Mouse (Mus musculus) heart, postnatal 4 days (tissue): Measurements from ENCODE around the gene Arl2. TPM values are rescaled to one million over a fixed set of nuclear protein-coding genes. Genes with fewer than 3 reads are reported as not detected.

Experiments
- DNase-seq: peaks from one replicate; pipeline ENCODE4 v3.0.0; 2021
- total RNA-seq, 2 experiments: library from RNA; stranded (reverse); gene quantifications; 2 replicates each; pipeline ENCODE4 v1.2.3; 2021

Arl2 gene
- total RNA-seq, 2 experiments from 2014 or later = 62.3 to 62.8 TPM

DNA sequence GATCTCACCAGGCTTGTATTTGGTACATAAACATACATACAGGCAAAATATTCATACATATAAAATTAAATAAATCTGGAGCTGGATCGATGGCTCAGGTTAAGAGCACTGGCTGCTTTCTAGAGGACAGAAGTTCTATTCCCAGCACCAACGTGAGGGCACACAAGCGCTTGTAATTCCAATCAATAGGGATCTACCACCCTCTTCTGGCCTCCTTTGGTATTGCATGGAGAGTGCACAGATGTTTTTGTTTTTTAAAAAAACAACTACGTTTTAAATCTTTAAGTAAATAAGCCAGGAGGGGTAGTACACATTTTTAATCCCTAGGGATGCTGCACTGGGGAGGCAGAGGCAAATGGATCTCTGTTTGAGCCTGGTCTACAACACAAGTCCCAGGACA is 15.1 kb downstream of the Arl2 start:
- DNase-seq = peak; percentile 68

DNA sequence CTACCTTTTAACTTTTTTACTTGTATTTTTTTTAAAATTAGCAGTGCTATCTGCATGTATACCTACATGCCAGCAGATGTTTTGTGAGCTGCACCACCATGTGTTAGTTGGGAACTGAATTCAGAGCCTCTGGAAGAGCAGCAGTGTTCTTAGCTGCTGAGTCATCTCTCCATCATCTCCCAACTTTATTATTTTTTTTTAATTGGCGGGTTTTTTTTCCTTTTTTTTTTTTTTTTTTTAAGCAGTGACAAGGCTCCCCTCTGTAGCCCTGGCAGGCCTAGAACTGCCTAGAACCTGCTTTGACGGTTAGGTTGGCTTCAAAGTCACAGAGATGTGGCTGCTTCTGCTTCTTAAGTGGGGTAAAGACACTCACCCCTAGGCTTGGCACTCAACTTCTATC is 16.4 kb downstream of the Arl2 start:
- DNase-seq = no peak

DNA sequence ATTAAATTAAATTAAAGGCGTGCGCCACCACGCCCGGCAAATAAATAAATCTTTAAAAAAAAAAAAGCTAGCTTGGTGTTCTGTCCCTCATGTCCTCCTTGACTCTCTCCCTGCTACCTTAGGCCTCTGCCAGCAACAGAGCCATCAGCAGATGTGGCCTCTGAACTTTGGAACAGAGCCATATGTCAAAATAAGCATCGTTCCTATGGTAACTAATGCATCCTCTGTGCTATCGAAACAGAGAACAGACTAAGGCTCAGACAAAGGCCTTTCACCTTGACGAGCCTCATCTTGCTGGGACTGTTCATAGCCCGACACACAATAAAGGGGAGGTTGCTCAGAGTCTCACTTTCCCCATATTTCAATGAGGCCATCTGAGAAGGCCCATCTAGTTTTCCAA is 18.0 kb downstream of the Arl2 start:
- DNase-seq = no peak

DNA sequence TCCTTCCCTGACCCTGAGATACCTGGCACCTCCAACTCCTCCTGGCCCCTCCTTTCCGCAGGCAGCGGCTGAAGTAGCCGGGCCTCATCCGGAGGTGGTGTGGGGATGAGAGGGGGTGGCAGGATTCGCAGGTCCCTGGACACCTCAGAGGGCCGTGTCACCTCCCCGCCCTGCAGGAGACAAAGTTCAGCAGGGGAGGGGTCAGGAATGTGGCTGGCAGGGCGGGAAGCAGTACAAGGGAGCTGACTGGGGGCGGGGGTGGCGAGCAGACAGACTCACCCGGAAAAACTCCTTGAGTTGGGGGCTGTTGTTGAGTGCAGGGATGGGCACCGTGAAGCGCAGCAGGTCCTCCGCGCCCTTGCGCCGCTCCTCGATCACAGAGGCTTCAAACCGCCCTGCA is 19.6 kb downstream of the Arl2 start:
- no peak for DNase-seq

DNA sequence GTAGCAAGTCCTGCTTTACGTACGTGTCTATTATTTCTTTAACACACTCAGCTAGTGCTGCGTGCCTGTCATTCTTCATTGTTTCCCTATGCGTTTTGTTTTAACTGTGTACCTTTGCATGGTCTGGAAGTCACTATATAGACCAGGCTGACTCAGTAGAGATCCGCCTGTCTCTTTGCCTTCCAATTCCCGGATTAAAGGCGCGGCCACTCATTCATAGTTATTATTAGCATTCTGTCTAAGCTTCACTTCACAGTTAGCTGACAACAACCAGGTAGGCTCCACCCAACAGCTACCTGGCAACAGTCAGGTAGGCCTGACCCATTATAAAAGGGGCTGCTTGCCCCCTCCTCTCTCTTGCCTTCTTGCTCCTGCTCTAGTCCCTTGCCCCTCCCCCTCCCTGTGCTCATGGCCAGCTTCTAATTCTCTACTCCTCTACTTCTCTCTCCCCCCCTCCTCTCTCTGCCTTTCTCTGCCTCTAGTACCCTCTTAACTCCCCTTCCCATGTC is 22.6 kb downstream of the Arl2 start:
- no peak for DNase-seq

DNA sequence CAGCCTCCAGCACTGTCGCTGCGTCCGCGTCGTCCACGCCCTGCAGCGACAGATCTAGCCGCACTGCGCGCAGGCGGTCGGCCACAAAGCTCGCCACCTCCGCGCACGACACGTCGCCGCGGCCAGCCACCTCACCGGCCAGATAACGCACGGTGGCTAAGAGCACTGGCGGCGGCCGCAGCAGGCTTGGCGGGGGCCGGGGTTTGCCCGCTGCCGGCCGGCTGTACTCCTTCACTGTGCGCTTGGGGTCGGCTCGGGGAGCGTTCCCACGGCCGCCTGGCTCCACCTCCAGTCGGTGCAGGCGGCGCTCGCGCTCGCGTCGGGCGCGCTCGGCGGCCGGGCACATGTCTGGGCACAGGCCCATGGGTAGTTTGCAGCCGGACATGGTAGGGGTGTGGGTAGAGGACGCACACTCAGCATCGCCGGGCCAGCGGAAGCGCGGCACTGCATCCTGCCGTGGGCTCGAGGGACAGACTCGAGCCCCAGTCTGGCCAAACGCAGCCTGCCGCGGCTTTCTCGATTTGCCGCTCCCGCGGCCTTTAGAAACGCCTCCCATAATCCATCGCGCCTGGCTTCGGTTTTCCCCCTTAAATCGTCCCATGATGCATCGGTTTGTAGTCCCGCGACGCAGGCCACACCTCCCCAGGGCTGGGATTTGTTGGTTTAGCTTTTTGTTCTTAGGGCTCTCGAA is 23.2 kb downstream of the Arl2 start, which contains the start of gene Sac3d1:
TSS of gene Sac3d1 (minus strand) at position 665 of the 691 bp plus-strand sequence.
- peak; percentile 89 for DNase-seq

DNA sequence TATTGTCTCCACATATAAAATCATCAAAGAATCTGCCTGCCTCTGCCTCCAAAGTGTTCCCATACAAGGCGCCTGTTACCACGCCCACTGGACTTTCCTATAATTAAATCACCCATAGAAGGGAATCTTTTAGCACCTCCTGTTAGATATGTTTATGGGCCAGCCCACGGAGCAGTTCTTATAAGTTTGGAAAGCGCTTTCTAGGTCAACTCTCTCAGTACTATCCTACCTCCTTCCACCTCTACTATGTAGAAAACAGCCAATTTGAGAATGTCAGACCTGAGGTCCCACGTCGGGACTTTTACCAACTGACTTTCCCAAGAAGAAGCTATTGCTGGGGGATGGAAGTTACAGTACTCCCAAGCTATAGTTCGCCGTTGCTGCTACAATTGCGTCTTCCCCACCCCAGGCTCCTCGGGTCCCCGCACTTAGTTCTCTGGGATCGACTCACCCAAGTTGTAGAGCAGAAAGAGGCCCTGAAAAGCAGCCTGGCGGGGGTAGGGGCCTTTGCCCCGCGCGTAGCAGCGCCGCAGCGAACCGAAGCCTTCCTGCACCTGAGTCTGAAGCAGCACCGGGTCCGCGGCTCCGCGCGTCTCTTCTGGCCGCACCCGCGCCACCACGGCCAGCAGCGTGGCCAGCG is 23.9 kb downstream of the Arl2 start:
- DNase-seq = no peak

DNA sequence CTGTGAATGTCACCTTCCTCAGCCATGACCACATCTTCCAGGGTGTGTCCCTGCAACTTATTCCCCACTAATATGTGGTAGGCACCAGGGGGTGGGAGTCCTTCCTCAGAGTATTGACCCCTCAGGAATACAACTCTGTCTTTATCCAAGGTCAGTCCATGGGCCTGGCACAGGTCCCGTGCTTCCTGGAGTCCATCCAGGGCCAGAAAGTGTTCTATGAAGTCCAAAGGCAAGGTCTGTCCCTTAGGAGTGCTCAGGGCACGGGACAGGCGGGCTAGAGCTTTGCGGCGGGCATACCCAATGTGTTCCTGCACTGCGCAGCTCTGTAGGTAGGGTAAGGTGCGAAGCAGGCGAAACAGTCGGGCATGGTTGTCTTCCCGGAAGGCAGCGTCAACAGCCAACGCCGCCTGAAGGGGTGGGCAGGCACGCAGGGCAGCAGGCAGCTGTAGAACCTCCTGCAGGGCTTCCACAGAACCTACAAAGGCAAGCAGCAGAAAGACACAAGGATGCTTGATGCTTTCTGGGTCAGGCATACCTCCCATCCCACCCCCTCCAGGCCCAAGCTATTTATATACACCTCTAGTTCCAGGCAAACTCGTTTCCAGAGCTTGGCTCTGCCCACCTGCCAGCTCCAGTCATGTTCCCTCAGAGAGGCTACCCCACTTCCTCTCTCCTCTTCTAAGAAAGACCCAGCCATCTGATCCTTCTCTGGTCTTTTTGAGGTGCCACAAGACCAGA is 25.1 kb downstream of the Arl2 start:
- peak; percentile 55 for DNase-seq

DNA sequence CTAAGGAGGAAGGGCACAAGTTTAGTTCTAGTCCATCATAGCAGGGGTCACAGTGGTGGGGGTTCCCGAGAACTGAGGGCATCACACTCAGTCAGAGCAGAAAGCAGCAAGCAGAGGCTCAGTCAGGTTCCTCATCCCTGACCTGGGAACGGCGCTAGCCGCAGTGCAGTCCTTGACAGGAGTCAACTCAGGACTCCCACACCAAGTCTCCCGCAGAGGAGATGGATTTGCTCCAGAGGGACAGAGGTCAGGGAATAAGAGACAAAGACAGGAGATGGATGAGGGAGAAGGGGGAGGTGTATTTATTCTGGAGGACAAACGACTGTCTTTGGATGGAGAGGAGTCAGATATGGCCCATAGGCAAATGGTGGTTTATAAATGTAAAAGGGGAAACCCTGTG is 28.2 kb downstream of the Arl2 start:
- no peak for DNase-seq

DNA sequence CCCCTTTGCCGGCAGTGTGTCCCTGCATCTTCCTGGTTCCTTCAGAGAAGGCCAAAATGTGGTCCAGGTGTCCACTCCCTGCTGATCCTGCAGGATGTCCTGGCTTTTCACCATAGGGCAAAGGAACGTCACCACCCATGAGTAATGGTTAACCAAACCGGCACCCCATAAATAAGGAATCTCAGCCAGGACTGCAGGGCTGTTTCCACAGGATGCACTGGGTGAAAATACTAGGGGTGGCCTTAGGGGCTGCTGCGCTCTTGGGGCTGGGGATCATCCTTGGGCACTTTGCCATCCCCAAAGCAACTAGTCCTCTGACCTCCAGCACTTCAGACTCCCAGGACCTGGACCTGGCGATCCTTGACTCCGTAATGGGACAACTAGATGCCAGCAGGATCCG is 35.8 kb downstream of the Arl2 start, which contains the start of gene Naaladl1:
TSS of gene Naaladl1 (plus strand) at position 197 of the 400 bp plus-strand sequence.
- DNase-seq = no peak

DNA sequence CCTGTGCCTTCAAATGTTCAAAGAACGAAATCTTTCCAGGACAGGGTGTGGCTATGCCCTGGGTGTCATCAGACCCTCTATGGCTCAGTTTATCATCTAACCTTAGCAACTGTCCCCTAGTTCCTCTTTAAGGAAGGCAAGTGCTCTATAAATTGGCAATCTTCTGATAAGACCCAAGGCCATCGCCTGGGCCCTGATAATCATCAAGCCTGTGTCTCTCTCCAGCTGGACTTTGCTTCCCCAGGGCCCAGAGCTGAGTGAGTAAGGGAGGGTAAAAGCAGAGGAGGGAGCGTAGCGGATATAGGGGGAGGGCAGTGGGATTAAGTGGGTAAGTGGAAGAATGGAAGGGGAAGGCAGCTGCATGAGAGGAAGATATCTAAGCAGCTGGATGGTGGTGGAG is 36.9 kb downstream of the Arl2 start:
- no peak for DNase-seq

DNA sequence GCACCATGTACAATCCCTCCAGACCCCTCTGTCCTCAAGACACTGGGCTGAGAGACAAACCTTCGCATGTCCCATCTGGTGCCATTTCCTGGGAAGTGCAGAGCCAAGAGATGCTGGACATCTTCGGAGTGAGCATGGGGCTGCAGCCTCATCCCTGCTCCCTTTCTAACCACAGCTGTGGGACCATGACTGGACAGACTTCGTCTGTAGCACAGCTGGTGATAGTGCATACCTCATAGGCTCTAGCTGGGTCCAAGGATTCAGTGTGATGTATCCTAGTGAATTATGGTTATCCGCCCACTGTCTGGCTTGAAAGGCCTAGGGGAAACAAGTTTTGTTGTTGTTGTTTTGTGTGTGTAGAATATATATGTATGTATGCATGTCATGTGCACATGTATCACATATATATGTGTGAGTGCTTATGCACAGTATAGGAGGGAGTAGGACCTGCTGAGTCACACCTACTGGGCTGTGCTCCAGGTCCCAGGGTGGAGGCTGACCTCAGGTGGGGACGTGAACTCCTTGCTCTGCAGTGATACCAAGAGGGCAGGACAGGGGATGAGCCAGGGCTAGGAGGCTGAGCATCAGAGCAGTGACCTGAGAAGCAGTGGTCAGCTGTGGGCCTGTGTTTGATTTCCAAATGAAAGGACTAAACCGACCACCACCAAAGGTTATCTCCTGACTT is 39.0 kb downstream of the Arl2 start:
- DNase-seq = no peak

DNA sequence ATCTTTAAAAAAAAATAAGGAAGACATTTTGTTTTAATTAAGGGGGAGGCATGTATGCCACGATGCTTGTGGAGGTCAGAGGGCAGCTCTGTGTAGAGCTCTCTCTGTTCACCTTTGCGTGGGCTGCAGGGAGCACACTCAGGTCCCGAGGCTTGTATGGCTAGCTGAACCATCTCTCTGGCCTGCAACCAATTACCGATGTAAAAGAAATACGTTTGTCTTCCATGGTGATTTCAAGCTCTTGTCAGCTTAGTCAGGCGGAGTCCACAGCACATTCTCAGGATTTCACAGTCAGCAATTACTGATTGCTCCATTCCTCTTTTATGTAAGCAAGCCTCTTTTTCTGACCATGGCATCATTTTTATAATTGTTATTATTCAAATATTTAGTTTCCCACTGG is 40.2 kb downstream of the Arl2 start:
- DNase-seq = no peak

DNA sequence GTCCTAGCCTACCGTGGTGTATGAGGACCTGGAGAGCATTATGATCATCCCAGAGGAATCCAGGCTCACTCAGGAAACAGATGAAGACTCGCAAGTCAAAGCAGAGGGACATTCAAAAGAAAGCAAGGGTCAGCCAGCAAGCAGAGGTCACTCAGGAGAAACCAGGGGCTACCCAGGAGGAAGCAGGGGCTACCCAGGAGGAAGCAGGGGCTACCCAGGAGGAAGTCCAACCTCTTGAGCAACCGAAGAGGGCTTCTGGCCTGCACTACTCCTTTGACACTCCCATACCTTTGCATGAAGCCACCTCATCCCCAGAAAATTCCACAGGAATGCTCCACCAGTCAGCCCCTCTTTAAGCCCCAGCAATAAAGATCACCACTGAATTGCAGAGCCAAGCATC is 43.5 kb downstream of the Arl2 start:
- DNase-seq = no peak

DNA sequence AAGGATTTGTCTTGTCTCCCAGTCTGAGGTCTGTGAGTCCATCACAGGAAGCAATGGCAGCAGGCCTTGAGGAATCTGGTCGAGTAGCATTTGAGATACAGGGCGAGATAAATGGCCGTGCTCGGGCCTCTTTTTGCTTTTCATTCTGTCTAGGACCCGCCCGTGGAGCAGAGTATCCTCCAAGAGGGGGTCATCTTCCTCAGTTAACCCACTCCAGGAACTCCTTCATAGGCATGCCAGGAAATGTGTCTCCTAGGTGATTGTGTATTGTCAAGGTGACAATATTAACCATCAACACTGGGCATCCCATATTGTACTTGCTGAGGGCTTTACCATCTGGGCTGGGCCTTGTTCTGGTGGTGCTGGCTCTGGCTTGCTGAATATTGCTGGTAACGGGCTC is 47.2 kb downstream of the Arl2 start, which contains the start of gene AC131692.1:
TSS of gene AC131692.1 (plus strand) at position 301 of the 400 bp plus-strand sequence.
- DNase-seq = no peak

DNA sequence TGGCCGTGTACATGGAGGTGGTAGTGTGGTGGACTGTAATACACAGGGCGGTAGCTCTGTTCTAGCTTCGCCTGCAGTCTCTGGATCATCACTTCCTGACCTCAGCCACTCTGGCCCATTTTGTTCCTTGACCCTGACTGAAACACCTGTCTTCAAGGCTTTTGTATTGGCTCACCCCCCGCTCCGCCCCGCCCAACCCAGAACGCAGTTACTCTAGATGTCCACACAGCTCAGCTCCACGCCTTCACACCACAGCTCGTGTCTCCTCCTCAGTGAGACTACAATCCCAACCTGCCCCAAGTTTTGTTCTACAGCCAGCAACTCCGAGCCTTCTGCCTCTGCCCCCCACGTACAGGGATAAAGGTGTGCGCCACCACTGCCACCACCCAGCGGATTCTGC is 52.5 kb downstream of the Arl2 start:
- no peak for DNase-seq

DNA sequence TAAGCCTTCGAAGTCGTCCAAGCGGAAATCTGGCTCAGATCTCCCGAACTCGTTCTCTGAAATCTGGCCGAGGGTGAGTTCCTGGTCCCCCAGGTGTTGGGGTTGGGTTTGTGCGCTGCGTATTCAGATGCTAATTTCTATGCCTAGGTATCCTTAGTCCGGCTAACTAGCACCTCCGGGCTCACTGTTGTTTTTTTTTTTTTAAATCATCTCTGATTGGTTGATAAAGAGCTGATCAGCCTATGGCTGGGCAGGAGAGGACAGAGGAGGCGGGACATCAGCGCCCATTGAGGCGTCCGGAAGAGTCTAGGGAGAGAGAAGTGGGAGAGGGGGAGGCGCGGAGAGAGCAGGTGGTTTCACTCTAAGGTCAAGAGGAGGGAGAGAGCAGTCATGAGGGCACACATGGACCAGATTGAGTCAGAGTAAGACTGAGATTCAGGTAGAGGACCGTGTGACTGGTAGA is 55.9 kb downstream of the Arl2 start:
- DNase-seq = peak; percentile 58

DNA sequence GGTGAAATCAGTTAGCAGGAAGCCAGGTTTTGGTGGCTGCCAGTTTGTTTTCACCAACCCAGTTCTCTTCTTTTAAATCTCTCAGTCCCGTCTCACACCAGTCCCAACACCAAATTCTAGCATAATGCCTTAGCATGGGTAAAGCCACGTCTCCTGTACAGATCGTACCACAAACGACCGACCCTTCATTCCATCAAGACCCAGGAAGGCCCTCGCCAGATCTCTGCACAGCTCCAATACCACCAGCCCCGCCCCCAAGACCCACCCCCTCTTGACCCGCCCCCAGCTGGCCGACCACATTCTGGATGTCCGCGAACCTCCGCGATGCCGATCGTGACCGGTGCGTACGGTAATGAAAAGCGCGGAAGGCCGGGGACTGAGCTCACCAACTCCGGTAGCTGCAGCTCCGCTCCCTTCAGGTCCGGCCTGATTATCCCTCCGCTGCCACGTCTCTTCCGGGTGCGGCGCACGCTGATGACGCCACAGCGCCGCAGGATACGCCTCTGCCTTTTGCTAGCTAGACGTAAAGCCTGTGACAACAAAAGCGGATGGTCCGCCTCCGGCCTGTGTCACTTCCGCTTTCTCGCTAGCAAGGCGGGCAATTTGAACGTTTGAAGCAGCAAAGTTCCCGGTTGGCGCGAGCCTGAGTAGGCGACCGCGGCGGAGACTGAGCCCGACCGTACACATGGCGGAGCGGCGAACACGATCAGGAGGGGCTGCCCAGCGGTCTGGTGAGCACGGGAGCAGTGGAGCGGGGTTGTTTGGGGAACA is 56.7 kb downstream of the Arl2 start, which contains the start of the genes Zfpl1 and Cdca5:
TSS of gene Zfpl1 (minus strand) at position 479 of the 771 bp plus-strand sequence.
TSS of gene Cdca5 (plus strand) at position 506 of the 771 bp plus-strand sequence.
- DNase-seq = peak; percentile 96
